Comparison of ENCODE assay signal across 8 mouse cellular contexts in the genomic region with DNA sequence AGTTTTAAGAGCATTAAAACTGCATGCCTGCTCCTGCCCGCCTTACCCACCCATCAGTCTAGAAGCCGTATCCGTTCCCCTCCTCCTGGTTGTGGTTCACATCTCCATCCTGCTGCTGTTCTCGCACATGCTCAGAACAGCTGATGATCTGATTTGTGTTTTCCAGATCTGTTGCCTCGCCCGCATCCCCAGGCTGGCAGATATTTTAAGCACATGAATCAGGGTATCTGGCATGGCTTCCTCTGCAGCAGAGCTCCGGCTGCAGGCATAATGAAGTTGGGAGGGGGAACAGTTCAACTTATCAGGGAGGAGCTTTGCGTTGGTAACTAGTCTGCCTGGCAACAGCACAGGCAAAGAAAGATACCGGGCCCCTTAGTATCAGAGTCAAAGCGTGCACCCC.
DNase-seq lines count a peak whose midpoint lies in the region; ATAC-seq and TF ChIP-seq lines count a peak whose summit lies in the region.

No protein-coding gene starts in this region.

- TF ChIP-seq POLR2A in cerebellum, adult 2 months (IDR thresholded peaks at IDR 0.05; ENCODE audit: borderline replicate concordance, insufficient read depth, low read length) = peak; percentile 30; the same call in 1 of the 2 replicates

- intact Hi-C loops in left cerebral cortex, postnatal 36 days (cut with DNase I) = loop anchor here (1.0 kb wide), 1 partner anchor 32 kb away; no protein-coding TSS in a partner anchor

- peak overlapping the region; percentile 28 for H3K4me3 ChIP-seq in cerebellum, adult 2 months (replicated peaks; ENCODE audit: insufficient read depth, low read depth, low read length)
- H3K4me3 ChIP-seq in heart, embryonic 15.5 days = no peak overlapping the region
- H3K4me3 ChIP-seq in midbrain, embryonic 14.5 days (replicated peaks; ENCODE audit: low read depth, low read length) = no peak overlapping the region

- H3K4me1 ChIP-seq in cerebellum, adult 2 months (ENCODE audit: control insufficient read depth, insufficient read depth, low read length) = peaks cover 12% of the 10 kb centered on the region
- peaks cover 29% of the 10 kb centered on the region for H3K4me1 ChIP-seq in heart, embryonic 15.5 days (replicated peaks)
- no peaks in the 10 kb centered on the region for H3K4me1 ChIP-seq in midbrain, embryonic 14.5 days (ENCODE audit: control insufficient read depth, insufficient read depth, low read length)

- H3K27me3 ChIP-seq in cerebellum, adult 2 months (ENCODE audit: control insufficient read depth, insufficient read depth, low read length) = no peaks in the 10 kb centered on the region
- no peaks in the 10 kb centered on the region for H3K27me3 ChIP-seq in heart, embryonic 15.5 days
- H3K27me3 ChIP-seq in midbrain, embryonic 14.5 days (ENCODE audit: control insufficient read depth, insufficient read depth, low read length) = no peaks in the 10 kb centered on the region

- H3K9ac ChIP-seq in heart, embryonic 15.5 days = no peak overlapping the region
- H3K9ac ChIP-seq in midbrain, embryonic 14.5 days (replicated peaks; ENCODE audit: low read length) = no peak overlapping the region

- peak; percentile 63 for ATAC-seq in heart, embryonic 15.5 days (replicated peaks; ENCODE audit: insufficient number of reproducible peaks, insufficient read depth, low FRiP score, low read depth)
- no peak for ATAC-seq in midbrain, embryonic 14.5 days (ENCODE audit: low FRiP score, low TSS enrichment)

- TF ChIP-seq CTCF in cerebellum, adult 2 months (IDR thresholded peaks at IDR 0.05; ENCODE audit: borderline replicate concordance, insufficient read depth, low read depth, low read length) = no peak

- peak overlapping the region; percentile 29; the same call in 1 of the 2 replicates for H3K27ac ChIP-seq in cerebellum, adult 2 months (ENCODE audit: insufficient read depth, low read length)
- peak overlapping the region; percentile 78 for H3K27ac ChIP-seq in heart, embryonic 15.5 days
- no peak overlapping the region for H3K27ac ChIP-seq in midbrain, embryonic 14.5 days (replicated peaks; ENCODE audit: low read depth, low read length)

- WGBS in cerebellum, adult 2 months = 18% methylated on average over 10 of the region's 10 CpGs
- 33% methylated on average over 10 of the region's 10 CpGs for whole genome bisulfite sequencing in heart, embryonic 15.5 days
- 76% methylated on average over 10 of the region's 10 CpGs for WGBS in midbrain, embryonic 14.5 days

- peak; percentile 98 for DNase-seq in brain, adult 2 months (ENCODE audit: low read depth, low spot score)
- DNase-seq in cerebellum, adult 2 months = peak; percentile 72 to 85
- peak; percentile 84 to 86 for DNase-seq in left cerebral cortex, postnatal 36 days (ENCODE audit: low spot score in 2 of 2)
- no peak for DNase-seq in thymus, postnatal 25 days
- no peak for DNase-seq in urinary bladder, adult 18-20 months (ENCODE audit: low spot score in 2 of 2)
- no peak for DNase-seq in adrenal gland, postnatal 25 days
- no peak for DNase-seq in midbrain, embryonic 14.5 days

- peak overlapping the region; percentile 8 for H3K4me2 ChIP-seq in heart, embryonic 15.5 days
- no peak overlapping the region for H3K4me2 ChIP-seq in midbrain, embryonic 14.5 days (ENCODE audit: low read length)

- no peaks in the 10 kb centered on the region for H3K9me3 ChIP-seq in heart, embryonic 15.5 days (replicated peaks)
- no peaks in the 10 kb centered on the region for H3K9me3 ChIP-seq in midbrain, embryonic 14.5 days (ENCODE audit: control insufficient read depth, low read length)

- H3K36me3 ChIP-seq in heart, embryonic 15.5 days = no peaks in the 10 kb centered on the region
- H3K36me3 ChIP-seq in midbrain, embryonic 14.5 days (ENCODE audit: control insufficient read depth, insufficient read depth, low read length) = no peaks in the 10 kb centered on the region

Comparison
In these comparisons a context has a peak if more than half of its experiments do, and no peak if none do; other contexts are left out.
1. DNase-seq: peak in brain, adult 2 months (single experiment), cerebellum, adult 2 months (2 of 2) and left cerebral cortex, postnatal 36 days (2 of 2); none in thymus, postnatal 25 days (single experiment), urinary bladder, adult 18-20 months (0 of 2), adrenal gland, postnatal 25 days (single experiment) and midbrain, embryonic 14.5 days (single experiment).